Mouse (Mus musculus): ENCODE results near the gene Exoc4.
A peak's percentile ranks its signal among the peaks of the same experiment; 100 is the strongest.

Gene Exoc4

GRCm38 (mm10) chr6:33631133-33631532, 382.2 kb downstream of the Exoc4 start:
- DNase-seq (ENCODE audit: low read depth) = no peak

- DNase-seq (ENCODE audit: low read depth) = no peak
These were observed 388.3 kb downstream of the Exoc4 start for GRCm38 (mm10) chr6:33637192-33637591.

GRCm38 (mm10) chr6:33681778-33682640, 433.1 kb downstream of the Exoc4 start:
- peak; percentile 4 for DNase-seq (ENCODE audit: low read depth)

- DNase-seq (ENCODE audit: low read depth) = no peak
These were observed 434.6 kb downstream of the Exoc4 start for GRCm38 (mm10) chr6:33683533-33683932.

GRCm38 (mm10) chr6:33685321-33685720, 436.4 kb downstream of the Exoc4 start:
- no peak for DNase-seq (ENCODE audit: low read depth)

- DNase-seq (ENCODE audit: low read depth) = no peak
These were observed 441.7 kb downstream of the Exoc4 start for GRCm38 (mm10) chr6:33690601-33691000.

GRCm38 (mm10) chr6:33696976-33697375, 448.1 kb downstream of the Exoc4 start:
- DNase-seq (ENCODE audit: low read depth) = peak; percentile 5

GRCm38 (mm10) chr6:33708907-33709306, 460.0 kb downstream of the Exoc4 start:
- DNase-seq (ENCODE audit: low read depth) = no peak

GRCm38 (mm10) chr6:33709340-33709739, 460.5 kb downstream of the Exoc4 start:
- no peak for DNase-seq (ENCODE audit: low read depth)

- no peak for DNase-seq (ENCODE audit: low read depth)
These were observed 462.9 kb downstream of the Exoc4 start for GRCm38 (mm10) chr6:33711742-33712141.

GRCm38 (mm10) chr6:33712540-33713118, 463.7 kb downstream of the Exoc4 start:
- DNase-seq (ENCODE audit: low read depth) = no peak

- no peak for DNase-seq (ENCODE audit: low read depth)
These were observed 467.5 kb downstream of the Exoc4 start for GRCm38 (mm10) chr6:33716254-33716965.

GRCm38 (mm10) chr6:33721166-33721565, 472.3 kb downstream of the Exoc4 start:
- peak; percentile 21 for DNase-seq (ENCODE audit: low read depth)

GRCm38 (mm10) chr6:33722811-33723210, 473.9 kb downstream of the Exoc4 start:
- DNase-seq (ENCODE audit: low read depth) = no peak

GRCm38 (mm10) chr6:33724596-33724995, 475.7 kb downstream of the Exoc4 start:
- DNase-seq (ENCODE audit: low read depth) = no peak

GRCm38 (mm10) chr6:33727271-33727670, 478.4 kb downstream of the Exoc4 start:
- DNase-seq (ENCODE audit: low read depth) = no peak

GRCm38 (mm10) chr6:33732214-33732613, 483.3 kb downstream of the Exoc4 start:
- no peak for DNase-seq (ENCODE audit: low read depth)

GRCm38 (mm10) chr6:33733602-33734001, 484.7 kb downstream of the Exoc4 start:
- no peak for DNase-seq (ENCODE audit: low read depth)

- no peak for DNase-seq (ENCODE audit: low read depth)
These were observed 485.1 kb downstream of the Exoc4 start for GRCm38 (mm10) chr6:33734032-33734431.

- DNase-seq (ENCODE audit: low read depth) = no peak
These were observed 490.0 kb downstream of the Exoc4 start for GRCm38 (mm10) chr6:33738857-33739291.

GRCm38 (mm10) chr6:33739304-33739703, 490.4 kb downstream of the Exoc4 start:
- DNase-seq (ENCODE audit: low read depth) = no peak

- DNase-seq (ENCODE audit: low read depth) = no peak
These were observed 507.1 kb downstream of the Exoc4 start for GRCm38 (mm10) chr6:33755976-33756375.

- DNase-seq (ENCODE audit: low read depth) = no peak
These were observed 512.7 kb downstream of the Exoc4 start for GRCm38 (mm10) chr6:33761557-33761956.

Data from fibroblast of lung, adult 2 months (primary cell).